Mouse (Mus musculus) midbrain, embryonic 12.5 days (tissue): ENCODE measurements around the gene Rimklb. TPM values are rescaled to one million over a fixed set of nuclear protein-coding genes. Genes with fewer than 3 reads are reported as not detected.
"Not testable (repeated sequence)": the region's sequence is repeated elsewhere in the genome, so short reads cannot be mapped to it uniquely, and the experiment has no call there.

Experiments
- ATAC-seq: fragments of 200-750 bp; cut with Nextera tagmentation; 2 replicates; pipeline ENCODE4 v1.8.0; 2017; ENCODE audit warnings: low read depth, moderate TSS enrichment, moderate library complexity; ENCODE audit not compliant: low FRiP score
- H3K27ac ChIP-seq: fragments of 300-500 bp; sonication (generic); replicated peaks from 2 replicates; pipeline ENCODE4 v1.5.1; 2016; ENCODE audit warnings: mild to moderate bottlenecking
- H3K27me3 ChIP-seq: fragments of 300-500 bp; sonication (generic); 2 replicates; pipeline ENCODE4 v1.6.1; 2016; ENCODE audit warnings: mild to moderate bottlenecking
- H3K36me3 ChIP-seq: fragments of 300-500 bp; sonication (generic); 2 replicates; pipeline ENCODE4 v1.6.1; 2016
- H3K4me1 ChIP-seq: fragments of 300-500 bp; sonication (generic); 2 replicates; pipeline ENCODE4 v1.6.1; 2016
- H3K4me2 ChIP-seq: fragments of 300-500 bp; sonication (generic); replicated peaks from 2 replicates; pipeline ENCODE4 v1.6.1; 2016; ENCODE audit warnings: mild to moderate bottlenecking, moderate library complexity
- H3K4me3 ChIP-seq: fragments of 300-500 bp; sonication (generic); 2 replicates; pipeline ENCODE4 v1.5.1; 2016; ENCODE audit warnings: mild to moderate bottlenecking
- H3K9ac ChIP-seq: fragments of 300-500 bp; sonication (generic); replicated peaks from 2 replicates; pipeline ENCODE4 v1.6.1; 2016; ENCODE audit warnings: mild to moderate bottlenecking, moderate library complexity
- H3K9me3 ChIP-seq: fragments of 300-500 bp; sonication (generic); 2 replicates; pipeline ENCODE4 v1.6.1; 2016; ENCODE audit warnings: mild to moderate bottlenecking
- WGBS: fragments of 180-500 bp; shearing (Covaris S2); methylation state at CpG from one replicate; pipeline ENCODE4 v1.1.7; 2016; 5-methylcytosine and 5-hydroxymethylcytosine counted together
- polyA plus RNA-seq: library from polyadenylated mRNA; unstranded; fragments of >200 nt; fragmentation: Nextera tagmentation; extraction: Ambion mirVana; gene quantifications from 2 replicates; pipeline ENCODE4 v1.2.1, GENCODE M21; 2016

Rimklb gene
- polyA plus RNA-seq: 82.8 and 91.4 TPM in 2 replicates

- Histone ChIP-seq H3K27ac (no peak within 1 kb of the TSS), H3K36me3 (no peaks in the 10 kb centered on the region), H3K4me2 (no peak within 1 kb of the TSS), H3K4me3 (no peak within 1 kb of the TSS), H3K9ac (no peak within 1 kb of the TSS), H3K9me3 (no peaks in the 10 kb centered on the region), H3K27me3 (no peaks in the 10 kb centered on the region), H3K4me1 (peaks cover 23% of the 10 kb centered on the region)
- ATAC-seq: no peak
- WGBS: 68% methylated on average over 5 of the region's 5 CpGs
Observed at GRCm38 (mm10) chr6:122498661-122499060, at the start of gene Rimklb. Rimklb (minus strand) TSS chr6:122498761.

DNA sequence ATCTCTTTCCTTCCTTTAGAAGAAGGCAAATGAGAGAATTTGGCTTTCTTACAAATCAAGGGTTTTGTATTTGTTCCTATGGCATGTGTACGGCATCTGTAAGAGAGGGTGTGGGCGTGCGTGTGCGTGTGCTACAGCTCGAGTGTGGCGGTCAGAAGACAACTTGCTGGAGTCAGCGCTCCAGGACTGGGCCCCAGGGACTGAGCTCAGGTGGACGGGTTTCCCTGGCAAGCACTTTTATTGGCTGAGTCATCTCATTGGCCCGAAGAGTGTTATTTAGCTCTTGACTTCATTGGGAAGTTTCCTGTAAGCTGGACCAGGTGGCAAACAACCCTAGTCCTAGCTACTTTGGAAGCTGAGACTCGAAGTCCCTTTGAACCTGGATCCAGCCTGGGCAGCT lies 47.4 kb upstream of the Rimklb start:
- Histone ChIP-seq H3K36me3 (no peaks in the 10 kb centered on the region), H3K9me3 (no peaks in the 10 kb centered on the region), H3K27me3 (no peaks in the 10 kb centered on the region), H3K4me2 (no peak overlapping the region), H3K27ac (no peak overlapping the region), H3K9ac (no peak overlapping the region), H3K4me1 (no peaks in the 10 kb centered on the region), H3K4me3 (no peak overlapping the region)
- WGBS: 85% methylated on average over 10 of the region's 10 CpGs
- ATAC-seq: no peak

DNA sequence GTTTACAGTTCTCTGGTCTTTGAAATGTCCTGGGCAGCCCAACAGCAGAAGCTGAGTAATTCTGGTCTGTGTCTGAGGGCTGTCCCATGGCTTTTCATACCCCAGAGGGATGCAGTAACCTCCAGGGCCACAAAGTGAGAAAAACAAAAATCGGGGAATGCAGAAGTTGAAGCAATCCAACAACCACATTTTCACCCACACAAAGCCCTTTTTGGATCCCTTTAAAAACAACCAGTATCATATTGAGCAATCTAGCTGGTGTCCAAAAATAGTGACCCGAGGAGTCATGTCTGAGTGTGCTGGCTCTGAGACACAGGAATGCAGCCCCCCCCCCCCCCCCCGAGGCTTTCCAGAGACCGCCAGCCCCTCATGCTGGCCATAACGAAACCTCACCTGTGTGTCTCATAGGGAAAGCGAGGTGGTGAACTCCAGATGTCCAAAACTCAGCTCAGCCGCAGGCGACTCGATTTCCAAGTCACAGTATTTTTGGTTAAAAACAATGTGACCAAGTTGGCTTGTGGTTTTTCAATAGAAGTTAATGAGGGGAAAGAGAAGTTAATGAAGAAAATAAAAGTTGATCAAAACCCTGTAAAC lies 46.8 kb upstream of the Rimklb start:
- no peaks in the 10 kb centered on the region for H3K9me3 ChIP-seq
- 90% methylated on average over 9 of the region's 9 CpGs for WGBS
- no peak for ATAC-seq

DNA sequence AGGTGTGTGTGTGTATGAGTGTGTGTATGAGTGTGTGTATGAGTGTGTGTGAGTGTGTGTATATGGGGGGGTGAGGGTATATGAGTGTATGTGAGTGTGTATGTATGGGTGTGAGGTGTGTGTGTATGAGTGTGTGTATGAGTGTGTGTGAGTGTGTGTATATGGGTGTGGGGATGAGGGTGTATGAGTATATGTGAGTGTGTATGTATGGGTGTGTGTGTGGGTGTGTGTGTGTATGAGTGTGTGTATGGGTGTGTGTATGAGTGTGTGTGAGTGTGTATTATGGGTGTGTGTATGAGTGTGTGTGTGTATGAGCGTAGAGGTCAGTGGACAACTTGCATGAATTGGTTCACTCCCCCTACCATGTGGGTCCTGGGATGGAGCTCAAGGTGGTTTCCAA lies 46.1 kb upstream of the Rimklb start:
- Histone ChIP-seq H3K4me2 (no peak overlapping the region), H3K4me1 (no peaks in the 10 kb centered on the region), H3K27ac (no peak overlapping the region), H3K36me3 (no peaks in the 10 kb centered on the region), H3K9ac (no peak overlapping the region), H3K4me3 (no peak overlapping the region), H3K27me3 (no peaks in the 10 kb centered on the region), H3K9me3 (no peaks in the 10 kb centered on the region)
- 93% methylated on average over 1 of the region's 1 CpGs for WGBS
- no peak for ATAC-seq

More for the DNA sequence above, 46.8 kb upstream of the Rimklb start:
- no peaks in the 10 kb centered on the region for H3K4me1 ChIP-seq
- H3K36me3 ChIP-seq: no peaks in the 10 kb centered on the region
- H3K9ac ChIP-seq: no peak overlapping the region
- no peak overlapping the region for H3K4me3 ChIP-seq
- no peak overlapping the region for H3K27ac ChIP-seq
- no peaks in the 10 kb centered on the region for H3K27me3 ChIP-seq
- H3K4me2 ChIP-seq: no peak overlapping the region

DNA sequence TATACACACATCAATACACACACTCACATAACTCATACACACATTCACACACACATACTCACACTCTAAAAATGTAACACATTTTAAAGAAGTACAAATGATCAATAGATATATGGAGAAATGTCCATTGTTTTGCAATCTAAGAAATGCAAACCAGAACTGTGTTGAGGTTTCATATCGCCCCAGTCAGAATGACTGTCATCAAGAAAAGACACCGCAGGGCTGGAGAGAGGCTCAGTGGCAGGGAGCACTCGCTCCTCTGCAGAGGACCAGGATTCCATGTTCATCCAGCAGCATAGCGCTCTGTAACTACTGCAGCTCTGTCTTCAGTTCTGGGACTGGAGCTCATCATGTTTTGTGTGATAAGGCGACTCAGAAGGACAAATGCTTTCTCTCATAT lies 45.0 kb upstream of the Rimklb start:
- Histone ChIP-seq H3K9me3 (no peaks in the 10 kb centered on the region), H3K27ac (no peak overlapping the region), H3K4me3 (no peak overlapping the region), H3K4me1 (no peaks in the 10 kb centered on the region), H3K4me2 (no peak overlapping the region), H3K9ac (no peak overlapping the region), H3K36me3 (no peaks in the 10 kb centered on the region), H3K27me3 (no peaks in the 10 kb centered on the region)
- 84% methylated on average over 5 of the region's 5 CpGs for WGBS
- ATAC-seq: no peak

DNA sequence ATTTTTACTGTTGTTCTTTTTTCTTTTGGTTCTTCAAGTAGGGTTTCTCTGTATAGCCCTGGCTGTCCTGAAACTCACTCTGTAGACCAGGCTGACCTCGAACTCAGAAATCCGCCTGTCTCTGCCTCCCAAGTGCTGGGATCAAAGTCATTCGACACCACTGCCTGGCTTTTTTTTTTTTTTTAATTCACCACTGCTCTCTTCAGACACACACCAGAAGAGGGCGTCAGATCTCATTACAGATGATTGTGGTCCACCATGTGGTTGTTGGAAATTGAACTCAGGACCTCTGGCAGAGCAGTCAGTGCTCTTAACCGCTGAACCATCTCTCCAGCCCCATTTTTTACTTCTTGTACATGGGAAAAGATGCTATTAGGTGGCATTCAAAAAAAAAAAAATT lies 43.9 kb upstream of the Rimklb start:
- not testable (repeated sequence) for H3K27me3 ChIP-seq, H3K9ac ChIP-seq, H3K4me1 ChIP-seq, H3K4me2 ChIP-seq, H3K9me3 ChIP-seq, H3K27ac ChIP-seq, H3K36me3 ChIP-seq, H3K4me3 ChIP-seq, ATAC-seq
- 82% methylated on average over 5 of the region's 5 CpGs for WGBS

GRCm38 (mm10) chr6:122539564-122539963 lies 41.0 kb upstream of the Rimklb start:
- Histone ChIP-seq H3K9ac (no peak overlapping the region), H3K27me3 (no peaks in the 10 kb centered on the region), H3K4me2 (no peak overlapping the region), H3K27ac (no peak overlapping the region), H3K4me3 (no peak overlapping the region), H3K9me3 (no peaks in the 10 kb centered on the region), H3K36me3 (no peaks in the 10 kb centered on the region), H3K4me1 (no peaks in the 10 kb centered on the region)
- 81% methylated on average over 9 of the region's 9 CpGs for WGBS
- no peak for ATAC-seq

- no peak overlapping the region for H3K27ac ChIP-seq
- no peak overlapping the region for H3K4me2 ChIP-seq
- no peak overlapping the region for H3K9ac ChIP-seq
- H3K9me3 ChIP-seq: no peaks in the 10 kb centered on the region
- peaks cover 5% of the 10 kb centered on the region for H3K4me1 ChIP-seq
- WGBS: 25% methylated on average over 3 of the region's 3 CpGs
- H3K4me3 ChIP-seq: no peak overlapping the region
- ATAC-seq: no peak
- H3K27me3 ChIP-seq: no peaks in the 10 kb centered on the region
- no peaks in the 10 kb centered on the region for H3K36me3 ChIP-seq
Observed at GRCm38 (mm10) chr6:122534032-122534431, 35.5 kb upstream of the Rimklb start.

DNA sequence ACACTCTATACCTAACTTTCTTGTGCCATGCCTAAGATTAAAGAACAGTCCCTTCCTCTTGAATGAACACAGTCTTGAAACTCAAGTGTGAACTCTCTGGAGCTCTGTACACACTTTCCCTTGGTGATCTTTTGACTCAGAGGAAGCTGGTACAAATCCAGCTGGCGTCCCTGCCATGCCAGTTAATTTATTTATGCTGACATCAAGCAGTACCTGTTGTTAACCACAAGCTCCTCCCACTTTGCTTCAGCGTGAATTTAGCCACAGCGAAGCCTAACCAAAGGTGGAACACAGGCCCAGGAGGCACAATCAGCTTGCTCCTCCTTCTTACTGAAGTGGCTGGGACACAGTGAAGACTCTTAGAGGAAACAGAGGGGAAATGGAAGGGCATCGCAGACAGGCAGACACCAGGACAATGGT lies 34.3 kb upstream of the Rimklb start:
- peak; percentile 49; the same call in 1 of the 2 replicates for ATAC-seq
- H3K27ac ChIP-seq: no peak overlapping the region
- H3K4me1 ChIP-seq: peaks cover 5% of the 10 kb centered on the region
- WGBS: 13% methylated on average over 4 of the region's 4 CpGs
- no peaks in the 10 kb centered on the region for H3K9me3 ChIP-seq
- H3K9ac ChIP-seq: no peak overlapping the region
- H3K27me3 ChIP-seq: no peaks in the 10 kb centered on the region
- no peaks in the 10 kb centered on the region for H3K36me3 ChIP-seq
- peak overlapping the region; percentile 43 for H3K4me2 ChIP-seq
- H3K4me3 ChIP-seq: peak overlapping the region; percentile 17; the same call in 1 of the 2 replicates

- H3K9ac ChIP-seq: no peak overlapping the region
- WGBS: 83% methylated on average over 8 of the region's 8 CpGs
- no peak overlapping the region for H3K27ac ChIP-seq
- H3K36me3 ChIP-seq: no peaks in the 10 kb centered on the region
- ATAC-seq: no peak
- H3K9me3 ChIP-seq: no peaks in the 10 kb centered on the region
- no peak overlapping the region for H3K4me3 ChIP-seq
- H3K4me1 ChIP-seq: peaks cover 5% of the 10 kb centered on the region
- H3K27me3 ChIP-seq: no peaks in the 10 kb centered on the region
- H3K4me2 ChIP-seq: no peak overlapping the region
Observed at GRCm38 (mm10) chr6:122531466-122532174, 33.1 kb upstream of the Rimklb start.

- Histone ChIP-seq H3K4me2 (no peak overlapping the region), H3K36me3 (no peaks in the 10 kb centered on the region), H3K27ac (no peak overlapping the region), H3K4me3 (no peak overlapping the region), H3K27me3 (no peaks in the 10 kb centered on the region), H3K9me3 (no peaks in the 10 kb centered on the region), H3K4me1 (peaks cover 5% of the 10 kb centered on the region), H3K9ac (no peak overlapping the region)
- ATAC-seq: no peak
- 81% methylated on average over 11 of the region's 11 CpGs for WGBS
Observed at GRCm38 (mm10) chr6:122528136-122528535, 29.6 kb upstream of the Rimklb start.

GRCm38 (mm10) chr6:122527596-122527995 lies 29.0 kb upstream of the Rimklb start:
- H3K36me3 ChIP-seq: no peaks in the 10 kb centered on the region
- H3K4me1 ChIP-seq: no peaks in the 10 kb centered on the region
- no peak for ATAC-seq
- no peaks in the 10 kb centered on the region for H3K27me3 ChIP-seq
- H3K27ac ChIP-seq: no peak overlapping the region
- 68% methylated on average over 12 of the region's 12 CpGs for WGBS
- H3K9me3 ChIP-seq: no peaks in the 10 kb centered on the region
- no peak overlapping the region for H3K4me3 ChIP-seq
- H3K9ac ChIP-seq: no peak overlapping the region
- no peak overlapping the region for H3K4me2 ChIP-seq
